Mouse (Mus musculus) myocyte (in vitro differentiated cells): Measurements from ENCODE around the gene Tcf12.

Experiments
- E2F4 ChIP-seq: IDR thresholded peaks from one replicate; pipeline ENCODE4 v1.6.1; 2011; ENCODE audit warnings: mild to moderate bottlenecking, control low read depth, moderate library complexity; ENCODE audit not compliant: insufficient read depth
- MYOD1 ChIP-seq, 3 experiments: IDR thresholded peaks; one replicate each; pipeline ENCODE4 v1.6.1; 2011; ENCODE audit warnings: control low read depth in 2 of 3, low read depth in 2 of 3, mild to moderate bottlenecking in 2 of 3, moderate library complexity in 1 of 3; ENCODE audit not compliant: insufficient read length in 2 of 3, control insufficient read depth in 1 of 3
- TCF12 ChIP-seq: IDR thresholded peaks from one replicate; pipeline ENCODE4 v1.6.1; 2011; ENCODE audit warnings: mild to moderate bottlenecking, control low read depth; ENCODE audit not compliant: poor library complexity, insufficient read depth, severe bottlenecking

DNA sequence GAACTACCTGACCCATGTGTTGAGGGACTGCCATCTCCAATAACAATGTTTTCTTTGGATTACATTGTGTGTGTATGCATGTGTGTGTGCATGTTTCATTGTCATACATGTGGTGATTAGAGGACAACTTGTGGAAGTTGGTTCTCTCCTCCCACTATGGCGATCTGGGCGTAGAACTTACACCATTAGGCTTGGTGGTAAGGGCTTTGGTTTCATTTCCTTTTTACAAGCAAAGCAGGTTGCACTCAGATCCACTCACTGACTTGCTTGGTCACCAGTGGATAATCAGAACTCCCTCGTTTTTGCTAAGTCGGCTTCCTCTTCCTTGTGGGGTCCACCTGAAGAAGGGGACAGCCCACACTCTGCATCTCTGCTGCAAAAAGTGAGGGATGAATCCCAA is 277.0 kb downstream of the Tcf12 start:
- TF ChIP-seq E2F4 (no peak), TCF12 (no peak), MYOD1 (IDR thresholded peaks at IDR 0.05; ENCODE audit: control insufficient read depth in 1 of 3, insufficient read length in 2 of 3, low read depth in 2 of 3) (no peak)
